Mouse (Mus musculus) heart, adult 2 months (tissue): ENCODE results near the gene Rimbp2.

Experiments
- CTCF ChIP-seq: fragments of 200-600 bp; IDR thresholded peaks from 2 replicates; pipeline ENCODE4 v1.8.1; 2022; ENCODE audit warnings: antibody characterized with exemption, mild to moderate bottlenecking, moderate library complexity
- POLR2A ChIP-seq: fragments of 200-500 bp; IDR thresholded peaks from 2 replicates; pipeline ENCODE4 v1.6.1; 2011; ENCODE audit warnings: mild to moderate bottlenecking, low read depth, low read length, control low read depth; ENCODE audit not compliant: insufficient read depth

DNA sequence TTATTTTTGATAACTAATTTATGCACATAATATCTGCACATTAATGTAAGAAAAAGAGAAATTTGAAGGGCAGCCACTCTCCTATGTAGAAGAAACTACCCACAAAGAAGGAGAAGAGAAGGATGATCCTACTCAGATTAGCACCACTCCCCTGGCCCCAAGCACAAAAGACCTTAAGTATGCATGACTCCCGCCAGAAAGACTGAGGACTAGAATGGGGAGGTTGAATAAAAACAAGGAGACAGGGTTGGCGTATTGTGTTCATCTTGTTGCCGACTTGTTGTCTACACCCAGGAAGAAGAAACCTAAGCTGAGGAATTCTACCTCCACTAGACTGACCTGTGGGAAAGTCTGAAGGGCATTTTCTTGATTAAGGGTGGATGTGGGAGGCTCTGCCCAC, 5.6 kb upstream of the Rimbp2 start:
- TF ChIP-seq CTCF (no peak), POLR2A (no peak)
